Comparison of ENCODE assay signal across 9 mouse cellular contexts in genomic region chr10:80963031-80963975, GRCm38 (mm10). TPM values are rescaled to one million over a fixed set of nuclear protein-coding genes. Genes with fewer than 3 reads are reported as not detected.
DNase-seq lines count a peak whose midpoint lies in the region; ATAC-seq and TF ChIP-seq lines count a peak whose summit lies in the region.
"Had no signal": no experiment of that assay in that cellular context is flagged by ENCODE, and none has a peak within 500 bp of the region (broad histone marks: within the 10 kb centered on the region; RNA-seq: fewer than 3 reads in every experiment).

No protein-coding gene starts in this region.

- 0 out of 2 replicates have a peak, but pooled peaks have one; percentile 27 for ATAC-seq in megakaryocyte progenitor cell, adult 5-6 weeks (replicated peaks; ENCODE audit: poor library complexity)

- intact Hi-C loops in left cerebral cortex, adult 2 months (cut with DNase I): no loop called here
- intact Hi-C loops in left cerebral cortex, postnatal 25 days (cut with DNase I): no loop called here

- DNase-seq in left cerebral cortex, adult 2 months (ENCODE audit: extremely low spot score in 1 of 2, low spot score in 2 of 2): no peak
- no peak for DNase-seq in left cerebral cortex, postnatal 25 days (ENCODE audit: low spot score in 2 of 2)
- no peak for DNase-seq in embryonic facial prominence, embryonic 10.5 days (ENCODE audit: low spot score)
- peak; percentile 50 to 72 for DNase-seq in kidney, postnatal 4 days
- no peak for DNase-seq in spleen, postnatal 14 days (ENCODE audit: low spot score in 2 of 2)
- DNase-seq in embryo, embryonic 10 days (ENCODE audit: low spot score): no peak
- no peak for DNase-seq in B cell, adult 2 months

- H3K4me3 ChIP-seq in left cerebral cortex, adult 2 months: no peak overlapping the region
- no peak overlapping the region for H3K4me3 ChIP-seq in embryonic facial prominence, embryonic 10.5 days
- H3K4me3 ChIP-seq: embryonic facial prominence, embryonic 15.5 days had no signal

- TF ChIP-seq CTCF in left cerebral cortex, adult 2 months (IDR thresholded peaks at IDR 0.05): no peak

- 62% methylated on average over 12 of the region's 12 CpGs for WGBS in embryonic facial prominence, embryonic 10.5 days

- peak overlapping the region; percentile 64 for H3K27ac ChIP-seq in left cerebral cortex, adult 2 months
- H3K27ac ChIP-seq in embryonic facial prominence, embryonic 10.5 days (replicated peaks): peak overlapping the region; percentile 61

- H3K4me1 ChIP-seq in embryonic facial prominence, embryonic 10.5 days: peaks cover 64% of the 10 kb centered on the region

- H3K27me3 ChIP-seq in embryonic facial prominence, embryonic 10.5 days (replicated peaks; ENCODE audit: low read depth, poor library complexity, severe bottlenecking): no peaks in the 10 kb centered on the region
- H3K27me3 ChIP-seq: embryonic facial prominence, embryonic 15.5 days had no signal

- no peaks in the 10 kb centered on the region for H3K9me3 ChIP-seq in embryonic facial prominence, embryonic 10.5 days
- H3K9me3 ChIP-seq: embryonic facial prominence, embryonic 15.5 days had no signal

- H3K36me3 ChIP-seq in embryonic facial prominence, embryonic 10.5 days (replicated peaks): no peaks in the 10 kb centered on the region
- H3K36me3 ChIP-seq: embryonic facial prominence, embryonic 15.5 days had no signal

RNA-seq across cellular contexts. Expression of gene Gadd45b, which starts 33.4 kb away (rescaled TPM):
- total RNA-seq in left cerebral cortex, adult 2 months (2021): 10 to 100 TPM; 24.0 to 36.0 TPM
- total RNA-seq in left cerebral cortex, postnatal 25 days (2021): 10 to 100 TPM; 16.4 to 19.0 TPM
- 6.5 and 6.8 TPM in 2 replicates for polyA plus RNA-seq in embryonic facial prominence, embryonic 10.5 days (2016; fragmentation: Nextera tagmentation; extraction: Ambion mirVana)
- 18.7 and 20.7 TPM in 2 replicates for total RNA-seq in megakaryocyte progenitor cell, adult 5-6 weeks (2015)
- 17.6 and 17.9 TPM in 2 replicates for total RNA-seq in megakaryocyte progenitor cell, adult 5-6 weeks (2017)

RNA-seq across cellular contexts. Expression of gene Lmnb2, which starts 45.3 kb away (rescaled TPM):
- total RNA-seq in left cerebral cortex, adult 2 months (2021): 10 to 100 TPM; 20.0 to 20.3 TPM
- total RNA-seq in left cerebral cortex, postnatal 25 days (2021): 10 to 100 TPM; 15.1 to 18.9 TPM
- polyA plus RNA-seq in embryonic facial prominence, embryonic 10.5 days (2016; fragmentation: Nextera tagmentation; extraction: Ambion mirVana): 82.7 and 83.1 TPM in 2 replicates
- 11.7 and 13.9 TPM in 2 replicates for total RNA-seq in megakaryocyte progenitor cell, adult 5-6 weeks (2015)
- 49.3 and 56.9 TPM in 2 replicates for total RNA-seq in megakaryocyte progenitor cell, adult 5-6 weeks (2017)

RNA-seq across cellular contexts. Expression of gene Gng7, which starts 51.4 kb away (rescaled TPM):
- 100 to 1,000 TPM in 1 of 2 experiments, 10 to 100 TPM in 1; 66.6 to 111 TPM for total RNA-seq in left cerebral cortex, adult 2 months (2021)
- 100 to 1,000 TPM in 1 of 2 experiments, 10 to 100 TPM in 1; 83.8 to 196 TPM for total RNA-seq in left cerebral cortex, postnatal 25 days (2021)
- polyA plus RNA-seq in embryonic facial prominence, embryonic 10.5 days (2016; fragmentation: Nextera tagmentation; extraction: Ambion mirVana): 6.5 and 6.7 TPM in 2 replicates
- 0.44 and 0.57 TPM in 2 replicates for total RNA-seq in megakaryocyte progenitor cell, adult 5-6 weeks (2015)
- 0.83 and 1.2 TPM in 2 replicates for total RNA-seq in megakaryocyte progenitor cell, adult 5-6 weeks (2017)

Comparison
In these comparisons a context has a peak if more than half of its experiments do, and no peak if none do; other contexts are left out.
1. DNase-seq: peak in kidney, postnatal 4 days (2 of 2); none in left cerebral cortex, adult 2 months (0 of 2), left cerebral cortex, postnatal 25 days (0 of 2), embryonic facial prominence, embryonic 10.5 days (single experiment), spleen, postnatal 14 days (0 of 2), embryo, embryonic 10 days (single experiment) and B cell, adult 2 months (0 of 2).
2. RNA of gene Gng7, which starts 51.4 kb away (total RNA-seq): 83.8 to 196 TPM in left cerebral cortex, postnatal 25 days and 66.6 to 111 TPM in left cerebral cortex, adult 2 months; 0.44 to 1.2 TPM in megakaryocyte progenitor cell, adult 5-6 weeks; every median in the first group is over 10 times any median in the second.